Mouse (Mus musculus) layer of hippocampus, adult 18-20 months (tissue): ENCODE results near the gene Capza3. TPM values are rescaled to one million over a fixed set of nuclear protein-coding genes. Genes with fewer than 3 reads are reported as not detected.

Experiments
- DNase-seq, 2 experiments: peaks; one replicate each; pipeline ENCODE4 v3.0.0; 2022; ENCODE audit warnings: low spot score in 2 of 2
- long read RNA-seq: library from polyadenylated mRNA; stranded (forward); transcript quantifications from one replicate; pipeline ENCODE4 v2.0.0, GENCODE M21; 2021
- total RNA-seq, 2 experiments: library from RNA; stranded (reverse); gene quantifications; 2 replicates each; pipeline ENCODE4 v1.2.3; 2021

Gene Capza3
- total RNA-seq, result not detected
- long read RNA-seq, result 0 reads

DNA sequence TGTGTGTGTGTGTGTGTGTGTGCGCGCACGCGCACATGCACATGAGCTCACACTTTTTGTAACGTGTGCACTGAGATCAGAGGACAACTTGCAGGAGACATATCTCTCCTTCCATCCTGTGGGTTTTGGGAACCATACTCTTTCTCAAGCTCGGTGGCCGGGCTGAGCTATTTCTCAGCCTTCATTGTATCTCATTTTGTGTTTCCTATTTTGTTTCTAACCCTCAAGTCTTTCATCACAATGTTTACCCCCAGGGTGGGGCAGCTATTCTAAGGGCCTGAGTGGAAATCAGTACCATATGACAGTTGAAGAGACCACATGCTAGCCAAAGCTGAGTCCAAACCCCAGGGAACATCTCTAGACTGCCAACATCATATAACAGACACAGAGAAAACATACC, at the start of gene Capza3:
Gene Capza3, plus strand, starts transcription at position 301 of the 400 bp plus-strand sequence.
- no peak for DNase-seq

DNA sequence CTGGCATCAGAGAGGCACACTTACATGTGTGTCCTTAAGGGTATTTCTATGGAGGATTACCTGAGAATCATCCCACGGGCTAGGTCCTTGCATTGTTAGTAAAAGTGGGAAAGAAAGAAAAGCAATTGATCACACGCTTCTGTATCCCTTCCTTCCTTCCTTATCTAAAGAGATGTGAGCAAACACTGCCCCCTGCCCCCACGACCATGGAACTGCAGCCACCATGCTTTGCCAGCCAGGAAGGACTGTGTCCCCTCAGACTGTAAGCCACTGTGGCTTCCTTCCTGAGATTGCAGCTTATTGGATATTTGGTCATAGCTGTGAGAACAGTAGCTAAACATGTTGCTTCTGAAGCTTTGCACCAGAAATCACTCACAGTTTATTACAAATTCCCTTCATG, 35.9 kb upstream of the Capza3 start:
- no peak for DNase-seq

DNA sequence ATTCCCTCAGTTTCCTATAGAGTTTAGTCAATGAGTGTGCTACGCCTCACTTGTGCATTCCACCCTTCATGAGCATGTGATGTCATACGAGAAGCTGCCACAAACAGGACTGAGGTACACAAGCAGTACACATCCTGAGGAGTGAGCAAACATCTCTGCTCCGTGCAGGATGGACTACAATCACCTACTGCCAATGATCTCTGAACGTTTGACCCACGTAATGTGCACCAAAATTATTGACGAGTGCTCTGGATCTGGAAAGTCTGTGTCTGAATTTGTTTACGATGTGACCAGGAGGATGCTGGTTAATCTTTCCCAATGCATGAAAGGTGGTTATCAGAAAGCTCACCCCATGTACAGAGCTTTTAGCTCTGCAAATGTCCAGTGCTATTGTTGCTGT, 16.6 kb upstream of the Capza3 start:
- no peak for DNase-seq

DNA sequence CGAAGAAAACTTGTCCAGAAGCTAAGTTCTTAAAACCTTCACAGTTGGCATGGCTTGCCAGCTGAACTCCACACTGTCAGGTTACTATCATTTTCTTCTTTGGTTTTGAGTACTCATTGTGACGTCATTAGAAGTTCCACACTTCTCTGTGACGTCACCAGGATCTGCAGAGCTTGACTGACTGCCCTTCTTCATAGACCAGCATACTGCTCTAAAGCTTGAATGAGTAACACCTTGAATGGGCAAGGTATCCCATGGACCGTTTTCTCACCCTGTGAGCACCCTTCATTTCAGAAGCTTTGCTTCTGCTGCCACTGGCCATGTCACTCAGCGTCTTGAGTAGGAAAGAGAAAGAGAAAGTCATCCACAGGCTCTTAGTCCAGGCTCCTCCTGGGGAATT, 305 bp downstream of the Capza3 start, which contains the start of gene Plcz1:
Gene Plcz1, minus strand, starts transcription at position 101 of the 400 bp plus-strand sequence.
- DNase-seq, result no peak

DNA sequence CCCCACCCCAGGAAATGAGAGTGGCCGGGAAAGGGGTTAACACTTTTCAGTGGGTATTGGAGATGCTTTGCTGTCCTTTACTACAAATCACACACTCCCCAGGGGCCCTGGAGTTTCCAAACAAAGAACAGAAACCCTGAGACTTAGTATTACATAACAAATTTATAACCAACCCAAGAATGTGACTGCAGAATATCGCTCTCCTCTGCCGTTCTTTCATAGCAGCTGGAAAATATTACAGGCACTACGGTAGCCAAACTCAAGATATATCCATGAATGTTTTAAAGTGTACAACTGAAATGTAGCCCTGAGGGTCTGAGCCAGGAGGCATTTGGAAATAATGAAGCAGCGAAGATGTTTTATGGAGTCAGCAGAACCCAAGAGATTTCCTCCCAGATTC, 10.4 kb downstream of the Capza3 start:
- no peak for DNase-seq

DNA sequence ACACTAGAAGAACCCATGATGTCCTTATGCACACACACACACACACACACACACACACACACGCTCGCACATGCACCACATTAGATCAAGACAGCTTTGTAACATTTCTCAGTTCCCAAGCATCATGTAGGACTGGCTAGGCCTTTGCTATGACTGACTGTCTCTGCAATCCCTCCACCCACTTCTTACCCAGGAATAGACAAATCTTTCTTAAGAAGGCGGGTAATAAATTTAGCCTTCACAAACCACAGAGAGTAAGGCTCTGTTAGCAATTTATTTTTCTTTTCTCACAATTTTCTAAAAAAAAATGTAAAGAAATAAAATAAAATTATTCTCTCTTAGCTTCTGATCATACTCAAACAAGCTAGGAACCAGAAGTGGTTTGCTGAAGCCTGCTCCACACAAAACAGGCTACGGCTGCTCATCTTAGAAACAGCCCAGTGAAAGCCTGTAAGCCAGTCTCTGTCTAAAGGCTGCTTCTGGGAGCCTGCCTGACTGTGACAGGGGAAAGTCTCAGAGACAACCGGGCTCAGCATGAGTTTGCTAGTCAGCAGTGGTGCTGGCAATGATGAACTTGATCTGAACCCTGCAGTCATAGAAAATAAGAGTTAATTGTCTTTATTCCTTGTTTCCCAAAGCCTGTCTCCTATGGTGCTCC, 13.3 kb downstream of the Capza3 start:
- DNase-seq, result no peak

DNA sequence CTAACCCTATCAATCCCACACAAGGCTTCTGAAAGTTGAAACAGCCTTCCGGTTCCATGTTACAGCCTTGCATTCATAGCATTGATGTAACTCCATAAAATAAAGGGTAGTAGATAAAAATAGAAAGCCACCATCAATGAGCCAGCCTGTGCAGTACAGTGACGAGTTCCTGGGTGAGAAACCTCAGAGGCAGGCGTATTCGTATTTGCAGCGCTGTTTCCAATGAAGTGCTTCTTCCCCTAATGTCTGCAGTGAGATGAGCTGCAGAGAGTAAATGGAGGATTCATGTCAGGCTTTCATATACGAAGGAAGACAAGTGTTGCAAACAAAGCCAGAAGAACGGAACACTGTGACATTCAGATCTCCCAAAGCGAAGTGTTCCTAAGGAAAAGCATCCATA, 28.1 kb downstream of the Capza3 start:
- peak in 1 of 2 experiments; percentile 7 for DNase-seq

DNA sequence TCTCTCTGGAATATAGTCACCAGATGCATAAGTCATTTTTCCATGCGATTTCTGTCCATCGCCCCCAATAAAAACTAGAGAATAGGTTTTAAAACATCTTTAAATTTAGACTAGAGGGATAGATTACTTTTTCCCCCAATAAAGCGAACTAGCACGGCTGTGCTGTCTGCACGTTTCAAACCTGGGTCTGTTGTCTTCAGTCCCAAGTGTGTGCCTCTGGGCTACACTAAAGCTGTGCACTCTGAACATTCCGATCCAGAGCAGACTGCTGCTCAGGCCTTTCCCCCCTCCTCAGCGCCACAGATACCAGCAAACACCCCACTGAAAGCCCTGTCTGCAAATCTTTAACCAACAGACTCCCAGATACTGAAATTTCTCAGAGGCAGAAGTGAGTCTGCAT, 39.9 kb downstream of the Capza3 start:
- no peak for DNase-seq

DNA sequence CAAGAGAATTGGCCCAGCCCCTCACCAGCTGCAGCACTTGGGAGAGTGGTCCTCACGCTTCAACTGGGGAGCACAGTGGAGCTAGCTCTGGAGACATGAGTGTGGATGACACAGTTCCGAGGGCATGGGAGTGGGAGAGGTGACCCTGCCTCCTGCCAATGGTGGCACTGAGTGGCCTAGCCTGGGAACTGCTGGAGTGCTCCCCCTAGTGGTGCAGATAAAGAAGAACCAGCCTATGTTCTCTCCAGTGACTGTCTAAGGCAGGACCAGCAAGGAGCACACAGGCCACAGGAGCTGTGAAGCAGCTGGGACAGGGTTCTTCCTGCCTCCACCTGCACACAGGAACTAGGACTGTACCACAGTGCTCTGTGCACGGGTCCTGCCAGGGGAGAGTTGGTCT, 40.7 kb downstream of the Capza3 start:
- DNase-seq, result no peak

DNA sequence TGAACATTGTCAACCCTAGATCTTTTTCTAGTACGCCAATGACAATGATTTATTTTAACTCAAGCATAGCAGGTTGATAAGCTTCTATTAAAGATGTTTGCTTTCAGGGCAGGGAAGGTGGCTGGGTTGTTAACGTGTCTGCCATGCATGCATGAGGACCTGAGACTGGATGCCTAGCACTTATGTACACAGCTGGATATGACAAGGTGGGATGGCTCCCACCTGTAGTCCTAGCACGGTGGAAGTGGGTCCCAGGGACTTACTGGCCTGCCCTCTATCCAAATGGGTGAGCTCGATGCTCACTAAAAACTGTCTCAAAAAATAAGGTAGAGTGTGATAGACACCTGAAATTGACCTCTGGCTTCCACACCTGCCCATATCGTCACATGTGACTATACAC, 48.8 kb downstream of the Capza3 start:
- DNase-seq, result no peak

Other genes with a start within 250 kb of the Capza3 start
- 1 to 10 TPM in 1 of 2 experiments, under 1 TPM in 1; 0.99 to 1.3 TPM for gene Plcz1, start 205 bp downstream of the Capza3 start, total RNA-seq